Mouse (Mus musculus) limb, embryonic 12.5 days (tissue): ENCODE results near the gene Sectm1b. TPM values are rescaled to one million over a fixed set of nuclear protein-coding genes. Genes with fewer than 3 reads are reported as not detected.

Experiments
- polyA plus RNA-seq: library from polyadenylated mRNA; unstranded; fragments of >200 nt; fragmentation: Nextera tagmentation; extraction: Ambion mirVana; gene quantifications from 2 replicates; pipeline ENCODE4 v1.2.1, GENCODE M21; 2016

Sectm1b gene
- polyA plus RNA-seq, 1 experiment from 2014 or later = not detected

Other genes starting within 250 kb of the Sectm1b start
- gene Fasn, start 239.0 kb downstream of the Sectm1b start, polyA plus RNA-seq = 70.3 and 79.1 TPM in 2 replicates
- 6.4 and 7.2 TPM in 2 replicates for gene Ccdc57, start 130.7 kb downstream of the Sectm1b start, polyA plus RNA-seq
- 77.0 and 77.4 TPM in 2 replicates for gene Slc16a3, start 115.1 kb downstream of the Sectm1b start, polyA plus RNA-seq
- gene Csnk1d, start 72.2 kb downstream of the Sectm1b start, polyA plus RNA-seq = 154 and 157 TPM in 2 replicates
- not detected in 2 replicates for gene Cd7, start 24.2 kb downstream of the Sectm1b start, polyA plus RNA-seq
- not detected in 2 replicates for gene Sectm1a, start 17.7 kb upstream of the Sectm1b start, polyA plus RNA-seq
- not detected in 2 replicates for gene Tex19.2, start 55.1 kb upstream of the Sectm1b start, polyA plus RNA-seq
- gene Tex19.1, start 82.6 kb upstream of the Sectm1b start, polyA plus RNA-seq = not detected in 2 replicates
- gene Uts2r, start 96.7 kb upstream of the Sectm1b start, polyA plus RNA-seq = 0.39 and 0.41 TPM in 2 replicates
- 9.5 and 10.6 TPM in 2 replicates for gene Hexdc, start 140.9 kb upstream of the Sectm1b start, polyA plus RNA-seq
- gene Ogfod3, start 141.1 kb upstream of the Sectm1b start, polyA plus RNA-seq = 16.3 and 17.5 TPM in 2 replicates
- gene Cybc1, start 165.8 kb upstream of the Sectm1b start, polyA plus RNA-seq = 36.3 and 40.1 TPM in 2 replicates
- 68.4 and 75.2 TPM in 2 replicates for gene Narf, start 173.7 kb upstream of the Sectm1b start, polyA plus RNA-seq
- gene Foxk2, start 196.4 kb upstream of the Sectm1b start, polyA plus RNA-seq = 11.2 and 12.5 TPM in 2 replicates